Mouse (Mus musculus) ES-E14 (cell line): Measurements from ENCODE around the gene Stxbp1. TPM values are rescaled to one million over a fixed set of nuclear protein-coding genes. Genes with fewer than 3 reads are reported as not detected.

ENCODE experiments used
- DNase-seq: peaks from one replicate; pipeline ENCODE4 v3.0.0-alpha.2; 2013; ENCODE audit warnings: low read depth, low spot score
- H3K27ac ChIP-seq: 2 replicates; pipeline ENCODE4 v1.5.1; 2012; ENCODE audit warnings: low read depth, mild to moderate bottlenecking, low read length, moderate library complexity, mixed read lengths; ENCODE audit not compliant: poor library complexity, insufficient read depth, severe bottlenecking
- H3K36me3 ChIP-seq: 2 replicates; pipeline ENCODE4 v1.6.1; 2012; ENCODE audit warnings: mild to moderate bottlenecking, low read length, moderate library complexity, mixed read lengths; ENCODE audit not compliant: control insufficient read depth, poor library complexity, insufficient read depth, severe bottlenecking
- H3K4me1 ChIP-seq, 2 experiments: fragments of 150-350 bp in 1 of 2; sonication (generic) in 1 of 2; 2 replicates each; pipeline ENCODE4 v1.6.1; 2012; ENCODE audit warnings: low read length in 2 of 2, mild to moderate bottlenecking in 1 of 2, mixed read lengths in 1 of 2; ENCODE audit not compliant: control insufficient read depth in 2 of 2, insufficient read depth in 2 of 2, poor library complexity in 1 of 2
- H3K4me3 ChIP-seq, 2 experiments: fragments of 150-350 bp in 1 of 2; sonication (generic) in 1 of 2; 2 replicates each; pipeline ENCODE4 v1.5.1; 2012; ENCODE audit warnings: low read length in 2 of 2, low read depth in 1 of 2, mild to moderate bottlenecking in 1 of 2, mixed read lengths in 1 of 2; ENCODE audit not compliant: insufficient read depth in 1 of 2, poor library complexity in 1 of 2, severe bottlenecking in 1 of 2
- H3K9ac ChIP-seq: 2 replicates; pipeline ENCODE4 v1.6.1; 2012; ENCODE audit warnings: low read depth, mild to moderate bottlenecking, low read length, mixed read lengths; ENCODE audit not compliant: poor library complexity, insufficient read depth, severe bottlenecking
- H3K9me3 ChIP-seq: fragments of 150-350 bp; sonication (generic); 2 replicates; pipeline ENCODE4 v1.6.1; 2012; ENCODE audit warnings: low read depth, mild to moderate bottlenecking, low read length; ENCODE audit not compliant: control insufficient read depth, insufficient read depth
- CHD2 ChIP-seq: IDR thresholded peaks from 2 replicates; pipeline ENCODE4 v1.6.1; 2014; ENCODE audit warnings: mild to moderate bottlenecking, low read depth, low read length, inconsistent platforms
- HCFC1 ChIP-seq: IDR thresholded peaks from 2 replicates; pipeline ENCODE4 v1.6.1; 2012; ENCODE audit warnings: low read length, inconsistent platforms, borderline replicate concordance; ENCODE audit not compliant: insufficient read depth
- MAFK ChIP-seq: IDR thresholded peaks from 2 replicates; pipeline ENCODE4 v1.6.1; 2014; ENCODE audit warnings: mild to moderate bottlenecking, low read depth, low read length, inconsistent platforms; ENCODE audit not compliant: insufficient read depth
- ZC3H11A ChIP-seq: IDR thresholded peaks from 2 replicates; pipeline ENCODE4 v1.6.1; 2012; ENCODE audit warnings: low read depth, mild to moderate bottlenecking, inconsistent platforms, low read length, borderline replicate concordance
- ZNF384 ChIP-seq: IDR thresholded peaks from 2 replicates; pipeline ENCODE4 v1.6.1; 2012; ENCODE audit warnings: low read depth, low read length, inconsistent platforms
- in situ Hi-C, 2 experiments: fragments of 600-800 bp; cut with MboI; formaldehyde crosslinking; loops; one replicate each; pipeline ENCODE4 v1.15.1; 2025; ENCODE audit warnings: low sequenced_read_pairs in 2 of 2, inconsistent platforms in 1 of 2; ENCODE audit not compliant: unreplicated experiment in 2 of 2
- total RNA-seq: library from RNA; depleted of rRNA; stranded (reverse); fragments of 300-350 nt; gene quantifications from 2 replicates; pipeline ENCODE4 v1.2.3, GENCODE M21; 2012

Stxbp1 gene
- total RNA-seq, 1 experiment = 4.0 TPM

- Histone ChIP-seq H3K27ac (no peak overlapping the region), H3K36me3 (no peaks in the 10 kb centered on the region), H3K4me3 (peak overlapping the region; percentile 72 to 92), H3K9me3 (no peaks in the 10 kb centered on the region), H3K4me1 (peaks cover 19 to 40% of the 10 kb centered on the region in 2 experiments), H3K9ac (peak overlapping the region; percentile 78)
- no peak for DNase-seq
- in situ Hi-C loops = no loop called here
- TF ChIP-seq ZNF384 = no peak
- TF ChIP-seq HCFC1 = no peak
- TF ChIP-seq ZC3H11A = no peak
- no peak for TF ChIP-seq MAFK
- TF ChIP-seq CHD2 = no peak
Measured at GRCm38 (mm10) chr2:32876490-32877302, 29.7 kb upstream of the Stxbp1 start.

- H3K4me3 ChIP-seq = peak within 1 kb of the TSS; percentile 72 to 92
- H3K9me3 ChIP-seq = no peaks in the 10 kb centered on the region
- no peaks in the 10 kb centered on the region for H3K36me3 ChIP-seq
- TF ChIP-seq ZNF384 (no peak), CHD2 (no peak), ZC3H11A (no peak), MAFK (no peak), HCFC1 (no peak)
- peak; percentile 75 for DNase-seq
- peaks cover 19 to 41% of the 10 kb centered on the region in 2 experiments for H3K4me1 ChIP-seq
- peak within 1 kb of the TSS; percentile 11; the same call in 1 of the 2 replicates for H3K27ac ChIP-seq
- in situ Hi-C loops = no loop called here
- H3K9ac ChIP-seq = peak within 1 kb of the TSS; percentile 78
Measured at GRCm38 (mm10) chr2:32875675-32876489, 28.8 kb upstream of the Stxbp1 start, which contains the start of gene Fam129b. Fam129b (plus strand) TSS chr2:32876114.

DNA sequence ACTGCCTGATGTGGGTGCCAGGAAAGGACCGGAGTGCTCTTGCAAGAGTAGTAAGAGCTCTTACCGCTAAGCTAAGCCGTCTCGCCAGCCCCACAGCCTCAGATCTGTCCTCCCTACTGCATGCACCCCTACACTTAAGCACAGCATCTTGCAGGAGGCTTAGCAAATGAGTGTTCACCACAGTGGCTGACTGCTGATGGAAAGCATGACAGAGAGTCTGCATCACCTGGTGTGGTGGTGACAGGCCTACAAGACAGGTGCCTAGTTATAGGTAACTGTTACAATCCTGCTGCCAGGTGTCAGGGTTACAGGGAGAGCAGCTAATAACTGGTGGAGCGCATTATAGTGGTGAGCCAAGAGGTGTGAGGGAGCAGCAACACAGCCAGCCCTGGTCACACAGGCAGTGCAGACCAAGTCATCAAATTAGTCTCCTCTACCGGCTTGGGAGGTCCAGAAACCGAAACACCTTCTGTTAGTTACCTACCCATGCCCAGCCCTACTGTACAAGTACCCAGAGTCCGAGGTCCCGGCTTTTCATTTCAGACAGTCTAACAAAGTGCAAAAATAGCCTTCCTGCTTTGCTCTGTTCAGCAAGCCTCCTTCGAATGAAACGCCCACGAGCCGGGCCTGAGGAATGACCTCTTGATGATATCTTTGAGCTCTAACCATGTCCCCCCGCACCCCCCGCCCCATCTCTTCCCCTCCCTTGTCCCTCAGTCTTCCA is 28.1 kb upstream of the Stxbp1 start:
- in situ Hi-C loops = no loop called here
- Histone ChIP-seq H3K36me3 (no peaks in the 10 kb centered on the region), H3K4me3 (peak overlapping the region; percentile 72 to 92), H3K4me1 (peaks cover 22 to 40% of the 10 kb centered on the region in 2 experiments), H3K9me3 (no peaks in the 10 kb centered on the region), H3K27ac (0 out of 2 replicates have a peak overlapping the region, but pooled peaks have one; percentile 11), H3K9ac (peak overlapping the region; percentile 60)
- TF ChIP-seq CHD2 = no peak
- TF ChIP-seq HCFC1 = no peak
- no peak for TF ChIP-seq MAFK
- TF ChIP-seq ZC3H11A = no peak
- TF ChIP-seq ZNF384 = no peak
- DNase-seq = no peak

- Histone ChIP-seq H3K36me3 (no peaks in the 10 kb centered on the region), H3K9me3 (no peaks in the 10 kb centered on the region), H3K27ac (no peak overlapping the region), H3K4me1 (peaks cover 21 to 42% of the 10 kb centered on the region in 2 experiments), H3K4me3 (no peak overlapping the region), H3K9ac (no peak overlapping the region)
- no peak for DNase-seq
- in situ Hi-C loops = no loop called here
- TF ChIP-seq CHD2 = no peak
- no peak for TF ChIP-seq MAFK
- TF ChIP-seq ZC3H11A = no peak
- no peak for TF ChIP-seq ZNF384
- TF ChIP-seq HCFC1 = no peak
Measured at GRCm38 (mm10) chr2:32874070-32874469, 27.0 kb upstream of the Stxbp1 start.
